Mouse (Mus musculus) heart, embryonic 13.5 days (tissue): Measurements from ENCODE around the gene Atp5s. TPM values are rescaled to one million over a fixed set of nuclear protein-coding genes. Genes with fewer than 3 reads are reported as not detected.

ENCODE experiments used
- ATAC-seq: fragments of 200-750 bp; cut with Nextera tagmentation; 2 replicates; pipeline ENCODE4 v1.8.0; 2017; ENCODE audit warnings: moderate TSS enrichment; ENCODE audit not compliant: insufficient number of reproducible peaks, low FRiP score, low TSS enrichment; ENCODE audit errors: extremely low read depth
- H3K27ac ChIP-seq: fragments of 300-500 bp; sonication (generic); replicated peaks from 2 replicates; pipeline ENCODE4 v1.5.1; 2015; ENCODE audit warnings: moderate library complexity, mild to moderate bottlenecking, inconsistent platforms
- H3K27me3 ChIP-seq: fragments of 300-500 bp; sonication (generic); replicated peaks from 2 replicates; pipeline ENCODE4 v1.6.1; 2015; ENCODE audit warnings: mild to moderate bottlenecking, inconsistent platforms
- H3K36me3 ChIP-seq: fragments of 300-500 bp; sonication (generic); 2 replicates; pipeline ENCODE4 v1.6.1; 2015; ENCODE audit warnings: mild to moderate bottlenecking, inconsistent platforms
- H3K4me1 ChIP-seq: fragments of 300-500 bp; sonication (generic); 2 replicates; pipeline ENCODE4 v1.6.1; 2015; ENCODE audit warnings: inconsistent platforms
- H3K4me2 ChIP-seq: fragments of 300-500 bp; sonication (generic); 2 replicates; pipeline ENCODE4 v1.6.1; 2015; ENCODE audit warnings: inconsistent platforms, mild to moderate bottlenecking, moderate library complexity
- H3K4me3 ChIP-seq: fragments of 300-500 bp; sonication (generic); 2 replicates; pipeline ENCODE4 v1.5.1; 2015; ENCODE audit warnings: moderate library complexity, mild to moderate bottlenecking, inconsistent platforms
- H3K9ac ChIP-seq: fragments of 300-500 bp; sonication (generic); 2 replicates; pipeline ENCODE4 v1.6.1; 2015; ENCODE audit warnings: inconsistent platforms, mild to moderate bottlenecking, moderate library complexity
- H3K9me3 ChIP-seq: fragments of 300-500 bp; sonication (generic); 2 replicates; pipeline ENCODE4 v1.6.1; 2016; ENCODE audit warnings: inconsistent platforms
- WGBS: fragments of 180-500 bp; shearing (Covaris S2); methylation state at CpG from one replicate; pipeline ENCODE4 v1.1.7; 2015; ENCODE audit warnings: mixed read lengths; 5-methylcytosine and 5-hydroxymethylcytosine counted together
- microRNA counts: library from miRNA; unstranded; fragments of <30 nt; microRNA quantifications from one replicate; lab custom pipeline; 2016
- microRNA-seq: library from miRNA; unstranded; fragments of <30 nt; microRNA quantifications from one replicate; pipeline ENCODE4, GENCODE M21; 2016
- polyA plus RNA-seq: library from polyadenylated mRNA; unstranded; fragments of >200 nt; fragmentation: Nextera tagmentation; extraction: Ambion mirVana; gene quantifications from 2 replicates; pipeline ENCODE4 v1.2.1, GENCODE M21; 2015

Atp5s gene
- polyA plus RNA-seq, 1 experiment from 2014 or later, result 30.5 TPM

DNA sequence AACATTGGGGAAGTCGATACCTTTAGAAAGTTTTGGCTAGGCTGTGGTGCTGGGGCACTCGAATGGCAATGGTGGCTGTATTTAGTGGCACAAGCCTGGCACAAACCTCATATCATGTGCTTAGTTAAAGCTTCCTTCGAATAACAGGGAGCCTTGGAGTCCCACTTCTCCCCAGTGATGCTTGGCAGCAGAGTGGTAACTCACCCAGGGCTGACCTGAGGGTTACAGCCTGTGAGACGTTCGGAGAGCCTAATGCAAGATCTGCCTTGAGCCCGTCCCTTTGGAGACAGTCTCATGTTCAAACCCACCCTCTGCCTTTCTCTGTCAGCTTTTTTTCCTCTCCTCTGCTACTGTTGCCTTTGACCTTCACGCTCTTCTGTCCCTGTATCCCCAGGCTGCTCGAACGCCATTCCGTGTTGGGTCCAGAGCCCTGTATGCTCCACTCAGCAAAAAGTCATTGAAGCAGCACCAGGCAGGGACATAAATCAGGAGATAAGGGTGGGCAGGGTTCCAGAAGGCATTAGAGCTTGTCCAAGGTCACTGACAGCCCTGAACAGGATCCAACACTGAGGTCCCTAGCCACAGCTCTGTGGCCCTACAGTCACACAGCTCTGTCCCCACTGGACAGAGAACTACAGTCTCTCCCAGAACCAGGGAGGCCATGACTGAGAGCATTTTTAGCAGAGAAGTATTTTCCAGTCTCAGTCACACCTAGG is 57.3 kb downstream of the Atp5s start:
- ATAC-seq, result no peak
- peak overlapping the region; percentile 21; the same call in 1 of the 2 replicates for H3K4me2 ChIP-seq
- H3K27ac ChIP-seq, result peak overlapping the region; percentile 53
- H3K9ac ChIP-seq, result no peak overlapping the region
- 60% methylated on average over 10 of the region's 10 CpGs for WGBS
- H3K36me3 ChIP-seq, result no peaks in the 10 kb centered on the region
- H3K9me3 ChIP-seq, result no peaks in the 10 kb centered on the region
- peaks cover 29% of the 10 kb centered on the region for H3K4me1 ChIP-seq
- H3K27me3 ChIP-seq, result no peaks in the 10 kb centered on the region
- no peak overlapping the region for H3K4me3 ChIP-seq

DNA sequence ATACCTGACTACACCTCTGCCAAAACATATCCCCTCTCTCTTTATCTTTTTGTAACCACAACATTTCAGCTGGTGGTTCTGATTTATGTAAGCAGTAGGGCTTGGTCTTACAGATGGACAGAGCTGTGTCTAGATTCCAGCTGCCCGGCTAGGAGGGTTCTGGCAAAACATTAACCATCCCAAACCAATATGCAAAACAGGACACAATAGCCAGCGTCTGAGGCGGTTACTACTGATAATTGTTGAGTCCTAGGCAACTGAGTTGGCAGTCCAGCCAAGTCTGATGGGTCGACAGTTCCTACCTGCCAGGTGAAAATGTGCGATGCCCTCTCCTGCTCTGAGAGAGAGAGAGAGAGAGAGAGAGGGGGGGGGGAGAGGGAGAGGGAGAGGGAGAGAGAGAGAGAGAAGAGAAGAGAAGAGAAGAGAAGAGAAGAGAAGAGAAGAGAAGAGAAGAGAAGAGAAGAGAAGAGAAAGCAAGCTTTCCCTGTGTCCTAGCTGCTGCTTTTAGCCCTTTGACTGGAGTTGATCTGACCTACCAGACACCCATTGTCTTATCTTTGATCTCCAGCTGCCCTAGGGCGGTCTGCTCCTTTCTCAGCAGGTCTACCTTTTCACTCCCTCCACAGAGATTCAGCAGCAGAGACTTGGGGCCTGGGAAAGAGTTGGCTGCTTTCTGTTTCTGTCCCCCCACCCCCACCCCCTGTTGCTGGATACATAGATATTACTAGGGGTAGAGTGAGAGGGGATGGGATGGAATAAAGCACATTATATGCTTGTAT is 58.7 kb downstream of the Atp5s start:
- no peak; the same call in 1 of the 2 replicates for ATAC-seq
- 58% methylated on average over 6 of the region's 6 CpGs for WGBS
- peak overlapping the region; percentile 30 for H3K4me2 ChIP-seq
- H3K27me3 ChIP-seq, result no peaks in the 10 kb centered on the region
- no peaks in the 10 kb centered on the region for H3K9me3 ChIP-seq
- H3K9ac ChIP-seq, result no peak overlapping the region
- H3K27ac ChIP-seq, result peak overlapping the region; percentile 53; the same call in 1 of the 2 replicates
- H3K4me3 ChIP-seq, result no peak overlapping the region
- H3K36me3 ChIP-seq, result no peaks in the 10 kb centered on the region
- peaks cover 26% of the 10 kb centered on the region for H3K4me1 ChIP-seq

GRCm38 (mm10) chr12:69785471-69785870 is 60.7 kb downstream of the Atp5s start:
- Histone ChIP-seq H3K4me3 (no peak overlapping the region), H3K27ac (no peak overlapping the region), H3K27me3 (peaks cover 9% of the 10 kb centered on the region; the same call in 1 of the 2 replicates), H3K36me3 (no peaks in the 10 kb centered on the region), H3K9ac (no peak overlapping the region), H3K4me1 (peaks cover 34% of the 10 kb centered on the region), H3K4me2 (no peak overlapping the region), H3K9me3 (no peaks in the 10 kb centered on the region)
- ATAC-seq, result no peak
- WGBS, result 84% methylated on average over 9 of the region's 9 CpGs

DNA sequence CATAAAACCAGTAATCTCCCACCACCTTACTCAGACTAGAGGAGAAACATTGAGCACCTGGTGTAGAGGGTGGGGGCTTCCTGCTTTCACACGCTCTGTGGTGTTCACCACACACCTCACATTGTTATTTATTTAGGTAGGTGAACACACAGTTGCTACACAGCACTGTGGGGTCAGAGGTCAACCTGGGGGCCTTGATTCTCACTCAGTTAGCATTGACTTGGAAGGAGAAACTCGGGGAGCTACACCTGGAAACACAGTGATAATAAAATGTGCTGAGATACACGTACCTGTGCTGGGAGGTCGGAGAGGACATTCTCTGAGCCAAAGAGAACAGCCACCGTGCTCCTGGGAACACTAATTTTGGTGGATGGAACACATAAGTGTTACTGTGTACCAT is 63.6 kb downstream of the Atp5s start:
- Histone ChIP-seq H3K9ac (no peak overlapping the region), H3K27ac (no peak overlapping the region), H3K4me3 (no peak overlapping the region), H3K36me3 (no peaks in the 10 kb centered on the region), H3K27me3 (peaks cover 9% of the 10 kb centered on the region; the same call in 1 of the 2 replicates), H3K4me2 (no peak overlapping the region), H3K4me1 (peaks cover 23% of the 10 kb centered on the region), H3K9me3 (no peaks in the 10 kb centered on the region)
- no peak for ATAC-seq
- WGBS, result 83% methylated on average over 5 of the region's 5 CpGs

DNA sequence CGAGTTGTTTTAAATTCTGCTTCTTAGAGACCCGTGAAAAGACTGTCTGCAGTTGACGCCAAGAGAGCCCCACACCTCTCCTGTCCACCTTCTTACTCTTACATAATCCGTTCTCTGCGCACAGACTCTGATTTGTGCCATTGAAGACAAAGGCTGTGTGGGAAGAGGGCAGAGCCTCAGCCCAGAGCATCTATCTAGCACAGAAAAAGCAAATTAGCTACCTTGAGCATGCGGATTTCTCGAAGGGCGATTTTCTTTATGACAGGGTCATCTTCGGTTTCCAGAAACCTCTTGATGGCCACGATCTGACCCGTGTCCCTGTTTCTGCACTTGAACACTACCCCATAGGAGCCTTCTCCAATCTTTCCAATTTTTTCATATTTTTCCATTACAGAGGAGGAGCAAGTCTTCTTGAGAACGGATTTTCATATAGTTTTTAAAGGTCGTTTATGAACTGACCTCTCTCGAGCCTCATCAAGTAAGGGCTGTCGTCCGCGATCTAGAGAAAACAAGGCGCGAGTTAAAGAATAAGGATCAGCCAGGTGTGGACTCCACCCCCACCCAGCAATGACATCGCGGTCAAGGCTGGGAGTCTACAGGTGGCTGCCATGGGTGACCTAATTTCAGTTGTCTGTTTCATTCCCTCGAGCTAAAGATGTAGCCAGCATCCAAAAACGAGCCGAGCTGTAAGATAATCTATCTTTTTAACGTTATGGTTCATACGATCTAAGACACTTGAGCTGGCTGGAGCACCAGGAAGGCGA is 65.2 kb downstream of the Atp5s start:
- no peak for ATAC-seq
- WGBS, result 36% methylated on average over 27 of the region's 27 CpGs

GRCm38 (mm10) chr12:69790530-69791505 is 66.1 kb downstream of the Atp5s start, which contains the start of gene Cdkl1:
Cdkl1 (minus strand) TSS chr12:69791267.
- WGBS, result 2% methylated on average over 45 of the region's 45 CpGs
- peak within 1 kb of the TSS; percentile 81 for H3K9ac ChIP-seq
- H3K36me3 ChIP-seq, result no peaks in the 10 kb centered on the region
- peak within 1 kb of the TSS; percentile 68 for H3K4me3 ChIP-seq
- peak; percentile 70 for ATAC-seq
- H3K4me1 ChIP-seq, result peaks cover 19% of the 10 kb centered on the region
- H3K4me2 ChIP-seq, result peak within 1 kb of the TSS; percentile 99
- peaks cover 12% of the 10 kb centered on the region; the same call in 1 of the 2 replicates for H3K27me3 ChIP-seq
- no peak within 1 kb of the TSS for H3K27ac ChIP-seq
- H3K9me3 ChIP-seq, result no peaks in the 10 kb centered on the region

More for the DNA sequence above, 65.2 kb downstream of the Atp5s start:
- H3K27me3 ChIP-seq, result peaks cover 12% of the 10 kb centered on the region; the same call in 1 of the 2 replicates
- H3K27ac ChIP-seq, result no peak overlapping the region
- peak overlapping the region; percentile 68 for H3K4me3 ChIP-seq
- no peaks in the 10 kb centered on the region for H3K9me3 ChIP-seq
- H3K4me2 ChIP-seq, result peak overlapping the region; percentile 99
- peaks cover 19% of the 10 kb centered on the region for H3K4me1 ChIP-seq
- peak overlapping the region; percentile 81 for H3K9ac ChIP-seq
- H3K36me3 ChIP-seq, result no peaks in the 10 kb centered on the region

MicroRNAs encoded within 50 kb of the gene (microRNA counts, 519-probe panel; counts per million panel counts)
- 209 counts per million, percentile 61 among the panel's probes with 10 or more counts for microRNA mmu-miR-681 (lab: Ali Mortazavi, UCI)

Small RNAs within 50 kb of the gene (microRNA-seq; reads per million reads assigned to microRNA genes)
- not detected for gene Mir681

Other genes with a start within 250 kb of the Atp5s start
- 16.3 and 19.6 TPM in 2 replicates for gene Vcpkmt, start 141.9 kb upstream of the Atp5s start, polyA plus RNA-seq
- gene Sos2, start 43.1 kb upstream of the Atp5s start, polyA plus RNA-seq, result 5.6 and 6.5 TPM in 2 replicates
- gene L2hgdh, start 77 bp upstream of the Atp5s start, polyA plus RNA-seq, result 14.0 and 15.3 TPM in 2 replicates
- 4.6 and 6.8 TPM in 2 replicates for gene Cdkl1, start 66.3 kb downstream of the Atp5s start, polyA plus RNA-seq
- 6.2 and 7.5 TPM in 2 replicates for gene Atl1, start 167.7 kb downstream of the Atp5s start, polyA plus RNA-seq
- 25.5 and 27.0 TPM in 2 replicates for gene Map4k5, start 168.2 kb downstream of the Atp5s start, polyA plus RNA-seq